Mouse (Mus musculus) A20 (cell line): Measurements from ENCODE around the gene Rab26.
A peak's percentile ranks its signal among the peaks of the same experiment; 100 is the strongest.

Experiments
- DNase-seq: peaks from one replicate; pipeline ENCODE4 v3.0.0-alpha.2; 2011; ENCODE audit warnings: low read depth, low spot score

Gene Rab26

DNA sequence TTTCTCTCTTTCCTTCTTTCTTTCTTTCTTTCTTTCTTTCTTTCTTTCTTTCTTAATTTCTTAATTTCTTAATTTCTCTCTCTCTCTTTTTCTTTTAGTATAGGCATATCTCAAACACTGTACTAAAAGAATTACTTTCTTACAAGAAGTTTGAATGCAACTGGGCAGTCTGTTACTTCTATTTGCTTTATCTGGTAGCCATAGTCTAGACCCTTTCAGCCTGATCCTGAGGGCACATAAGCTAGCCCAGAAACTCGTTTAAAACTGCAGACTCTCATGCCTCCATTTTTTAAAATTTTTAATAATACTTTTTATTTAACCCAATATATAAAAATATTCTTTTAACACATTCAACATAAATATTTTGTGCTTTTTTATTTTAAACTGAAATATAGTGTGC lies 54.6 kb downstream of the Rab26 start:
- no peak for DNase-seq

DNA sequence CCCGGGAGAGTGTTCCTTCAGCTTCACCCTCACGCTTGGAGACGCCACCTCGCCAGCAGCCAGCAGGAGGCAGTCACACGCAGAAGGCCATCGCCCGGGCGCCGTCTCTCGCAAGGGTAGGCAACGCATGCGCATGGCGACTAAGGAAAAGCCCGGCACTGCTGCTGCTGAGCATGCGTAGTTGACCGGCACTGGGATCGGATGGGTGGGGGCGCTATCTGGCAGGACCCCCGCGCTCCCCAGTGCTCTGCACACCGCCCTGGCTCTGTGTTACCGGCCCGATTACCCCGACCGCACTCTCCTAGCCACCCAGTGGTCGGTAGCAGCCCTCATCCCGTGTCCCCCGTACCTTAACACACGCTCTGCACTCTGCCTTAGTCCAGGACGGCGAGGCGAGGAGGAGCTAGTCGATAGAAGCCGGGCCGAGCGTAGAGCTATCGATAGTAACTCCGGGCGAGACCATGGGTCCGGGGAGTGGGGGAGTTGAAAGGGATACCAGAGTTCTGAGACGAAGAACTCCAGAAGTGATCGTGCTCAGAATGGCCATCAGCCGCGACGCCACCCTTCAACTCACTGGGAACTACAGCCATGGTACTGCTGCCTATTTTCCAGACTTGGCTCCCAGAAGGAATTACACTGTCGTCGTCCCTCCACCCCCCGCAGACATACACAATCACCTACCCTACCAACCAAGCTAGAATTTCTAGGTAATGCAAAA lies 55.2 kb downstream of the Rab26 start, which contains the start of gene Mlst8:
Mlst8 (minus strand) TSS at position 416 of the 718 bp plus-strand sequence.
- DNase-seq = peak; percentile 99

- no peak for DNase-seq
These were observed 55.9 kb downstream of the Rab26 start for GRCm38 (mm10) chr17:24477985-24478600.
